Mouse (Mus musculus) limb, embryonic 10.5 days (tissue): ENCODE measurements around the gene Nlrp9b. TPM values are rescaled to one million over a fixed set of nuclear protein-coding genes. Genes with fewer than 3 reads are reported as not detected.
A peak's percentile ranks its signal among the peaks of the same experiment; 100 is the strongest.
"Not testable (repeated sequence)": the region's sequence is repeated elsewhere in the genome, so short reads cannot be mapped to it uniquely, and the experiment has no call there.

Experiments
- DNase-seq: peaks from one replicate; pipeline ENCODE4 v3.0.0-alpha.2; 2017; ENCODE audit warnings: low spot score
- H3K27ac ChIP-seq: fragments of 300-500 bp; sonication (generic); 2 replicates; pipeline ENCODE4 v1.5.1; 2016; ENCODE audit warnings: mild to moderate bottlenecking
- H3K27me3 ChIP-seq: fragments of 300-500 bp; sonication (generic); 2 replicates; pipeline ENCODE4 v1.6.1; 2016; ENCODE audit warnings: low read depth, mild to moderate bottlenecking; ENCODE audit not compliant: poor library complexity, severe bottlenecking
- H3K36me3 ChIP-seq: fragments of 300-500 bp; sonication (generic); 2 replicates; pipeline ENCODE4 v1.6.1; 2016; ENCODE audit warnings: mild to moderate bottlenecking, moderate library complexity
- H3K4me1 ChIP-seq: fragments of 300-500 bp; sonication (generic); 2 replicates; pipeline ENCODE4 v1.6.1; 2016
- H3K4me3 ChIP-seq: fragments of 300-500 bp; sonication (generic); 2 replicates; pipeline ENCODE4 v1.5.1; 2016; ENCODE audit warnings: mild to moderate bottlenecking, moderate library complexity
- H3K9me3 ChIP-seq: fragments of 300-500 bp; sonication (generic); replicated peaks from 2 replicates; pipeline ENCODE4 v1.6.1; 2016; ENCODE audit warnings: mild to moderate bottlenecking
- WGBS: fragments of 180-500 bp; shearing (Covaris S2); methylation state at CpG from one replicate; pipeline ENCODE4 v1.1.7; 2016; 5-methylcytosine and 5-hydroxymethylcytosine counted together
- polyA plus RNA-seq: library from polyadenylated mRNA; unstranded; fragments of >200 nt; fragmentation: Nextera tagmentation; extraction: Ambion mirVana; gene quantifications from 2 replicates; pipeline ENCODE4 v1.2.1, GENCODE M21; 2016

Nlrp9b gene
- polyA plus RNA-seq, 1 experiment from 2014 or later = not detected

GRCm38 (mm10) chr7:19969106-19969505, 22.2 kb upstream of the Nlrp9b start:
- WGBS = 85% methylated on average over 3 of the region's 3 CpGs
- H3K36me3 ChIP-seq = no peaks in the 10 kb centered on the region
- no peaks in the 10 kb centered on the region for H3K4me1 ChIP-seq
- no peaks in the 10 kb centered on the region for H3K27me3 ChIP-seq
- no peak overlapping the region for H3K27ac ChIP-seq
- DNase-seq = no peak
- no peak overlapping the region for H3K4me3 ChIP-seq
- peaks cover 10% of the 10 kb centered on the region; the same call in 1 of the 2 replicates for H3K9me3 ChIP-seq

- no peaks in the 10 kb centered on the region for H3K4me1 ChIP-seq
- no peak overlapping the region for H3K27ac ChIP-seq
- H3K36me3 ChIP-seq = no peaks in the 10 kb centered on the region
- H3K27me3 ChIP-seq = no peaks in the 10 kb centered on the region
- DNase-seq = peak; percentile 18
- 94% methylated on average over 4 of the region's 4 CpGs for WGBS
- H3K9me3 ChIP-seq = peaks cover 10% of the 10 kb centered on the region; the same call in 1 of the 2 replicates
- no peak overlapping the region for H3K4me3 ChIP-seq
These were observed 21.6 kb upstream of the Nlrp9b start for GRCm38 (mm10) chr7:19969541-19970090.

- Histone ChIP-seq H3K27ac (no peak overlapping the region), H3K4me3 (no peak overlapping the region), H3K27me3 (no peaks in the 10 kb centered on the region), H3K36me3 (no peaks in the 10 kb centered on the region), H3K9me3 (peaks cover 10% of the 10 kb centered on the region; the same call in 1 of the 2 replicates), H3K4me1 (no peaks in the 10 kb centered on the region)
- 95% methylated on average over 8 of the region's 8 CpGs for WGBS
- DNase-seq = no peak
These were observed 21.1 kb upstream of the Nlrp9b start for GRCm38 (mm10) chr7:19970196-19970595.

GRCm38 (mm10) chr7:19971516-19971915, 19.7 kb upstream of the Nlrp9b start:
- Histone ChIP-seq H3K27me3 (no peaks in the 10 kb centered on the region), H3K27ac (no peak overlapping the region), H3K4me1 (no peaks in the 10 kb centered on the region), H3K36me3 (no peaks in the 10 kb centered on the region), H3K9me3 (peaks cover 10% of the 10 kb centered on the region; the same call in 1 of the 2 replicates), H3K4me3 (no peak overlapping the region)
- 92% methylated on average over 4 of the region's 4 CpGs for WGBS
- DNase-seq = peak; percentile 11

- not testable (repeated sequence) for H3K4me3 ChIP-seq, H3K27me3 ChIP-seq, DNase-seq, H3K4me1 ChIP-seq, H3K36me3 ChIP-seq, H3K27ac ChIP-seq, H3K9me3 ChIP-seq
- 65% methylated on average over 3 of the region's 3 CpGs for WGBS
These were observed 5.5 kb downstream of the Nlrp9b start for GRCm38 (mm10) chr7:19996721-19997120.

GRCm38 (mm10) chr7:20009987-20010386, 18.7 kb downstream of the Nlrp9b start:
- DNase-seq = no peak
- no peaks in the 10 kb centered on the region for H3K9me3 ChIP-seq
- no peaks in the 10 kb centered on the region for H3K4me1 ChIP-seq
- no peak overlapping the region for H3K27ac ChIP-seq
- no peaks in the 10 kb centered on the region for H3K36me3 ChIP-seq
- no peak overlapping the region for H3K4me3 ChIP-seq
- WGBS = 79% methylated on average over 2 of the region's 2 CpGs
- H3K27me3 ChIP-seq = no peaks in the 10 kb centered on the region

GRCm38 (mm10) chr7:20064100-20064499, 72.8 kb downstream of the Nlrp9b start:
- not testable (repeated sequence) for H3K9me3 ChIP-seq, H3K27ac ChIP-seq, H3K4me1 ChIP-seq, H3K36me3 ChIP-seq, DNase-seq, H3K27me3 ChIP-seq, H3K4me3 ChIP-seq
- 74% methylated on average over 4 of the region's 4 CpGs for WGBS

- not testable (repeated sequence) for H3K4me1 ChIP-seq, H3K4me3 ChIP-seq, H3K36me3 ChIP-seq, DNase-seq, H3K27ac ChIP-seq, H3K27me3 ChIP-seq, H3K9me3 ChIP-seq
- WGBS = 72% methylated on average over 18 of the region's 18 CpGs
These were observed 86.9 kb downstream of the Nlrp9b start for GRCm38 (mm10) chr7:20078118-20078517.

- H3K4me3 ChIP-seq, H3K9me3 ChIP-seq, H3K27me3 ChIP-seq, H3K27ac ChIP-seq, H3K36me3 ChIP-seq, DNase-seq, H3K4me1 ChIP-seq: not testable (repeated sequence)
- 86% methylated on average over 5 of the region's 5 CpGs for WGBS
These were observed 108.1 kb downstream of the Nlrp9b start, which contains the start of gene Vmn1r91 for GRCm38 (mm10) chr7:20099380-20099779. TSS of gene Vmn1r91 (plus strand) at chr7:20099680.

GRCm38 (mm10) chr7:20122479-20122878, 131.2 kb downstream of the Nlrp9b start, which contains the start of gene Gm16442:
TSS of gene Gm16442 (minus strand) at chr7:20122579.
- H3K36me3 ChIP-seq, H3K9me3 ChIP-seq: not testable (repeated sequence)

More at GRCm38 (mm10) chr7:20122479-20122878, 131.2 kb downstream of the Nlrp9b start, which contains the start of gene Gm16442:
- not testable (repeated sequence) for H3K4me3 ChIP-seq, H3K27me3 ChIP-seq, H3K27ac ChIP-seq, H3K4me1 ChIP-seq, DNase-seq
- WGBS = no CpG with 5 or more reads among the region's 2 CpGs

Other genes with a start within 250 kb of the Nlrp9b start
- gene Nectin2, start 241.0 kb upstream of the Nlrp9b start, polyA plus RNA-seq = 78.1 and 87.9 TPM in 2 replicates
- 53.8 and 58.6 TPM in 2 replicates for gene Bcam, start 220.4 kb upstream of the Nlrp9b start, polyA plus RNA-seq
- 1.4 and 1.6 TPM in 2 replicates for gene Cblc, start 194.7 kb upstream of the Nlrp9b start, polyA plus RNA-seq
- gene Bcl3, start 168.7 kb upstream of the Nlrp9b start, polyA plus RNA-seq = 0.82 and 1.2 TPM in 2 replicates
- not detected in 2 replicates for gene Gm19345, start 139.5 kb upstream of the Nlrp9b start, polyA plus RNA-seq
- not detected in 2 replicates for gene Ceacam16, start 130.2 kb upstream of the Nlrp9b start, polyA plus RNA-seq
- gene Ceacam19, start 103.5 kb upstream of the Nlrp9b start, polyA plus RNA-seq = not detected in 2 replicates
- 6.2 TPM in 2 replicates for gene Pvr, start 70.3 kb upstream of the Nlrp9b start, polyA plus RNA-seq
- gene Igsf23, start 40.7 kb upstream of the Nlrp9b start, polyA plus RNA-seq = 0.21 and 0.24 TPM in 2 replicates
- not detected in 2 replicates for gene Ceacam20, start 26.1 kb upstream of the Nlrp9b start, polyA plus RNA-seq
- gene Vmn1r91, start 108.2 kb downstream of the Nlrp9b start, polyA plus RNA-seq = not detected in 2 replicates
- gene Gm16442, start 131.1 kb downstream of the Nlrp9b start, polyA plus RNA-seq = not detected in 2 replicates
- not detected in 2 replicates for gene Vmn1r93, start 147.6 kb downstream of the Nlrp9b start, polyA plus RNA-seq
- gene Vmn1r94, start 176.9 kb downstream of the Nlrp9b start, polyA plus RNA-seq = not detected in 2 replicates
- not detected in 2 replicates for gene Vmn1r95, start 202.2 kb downstream of the Nlrp9b start, polyA plus RNA-seq
- not detected in 2 replicates for gene Gm6164, start 214.1 kb downstream of the Nlrp9b start, polyA plus RNA-seq
- not detected in 2 replicates for gene Gm4498, start 242.4 kb downstream of the Nlrp9b start, polyA plus RNA-seq